In the genomic region with DNA sequence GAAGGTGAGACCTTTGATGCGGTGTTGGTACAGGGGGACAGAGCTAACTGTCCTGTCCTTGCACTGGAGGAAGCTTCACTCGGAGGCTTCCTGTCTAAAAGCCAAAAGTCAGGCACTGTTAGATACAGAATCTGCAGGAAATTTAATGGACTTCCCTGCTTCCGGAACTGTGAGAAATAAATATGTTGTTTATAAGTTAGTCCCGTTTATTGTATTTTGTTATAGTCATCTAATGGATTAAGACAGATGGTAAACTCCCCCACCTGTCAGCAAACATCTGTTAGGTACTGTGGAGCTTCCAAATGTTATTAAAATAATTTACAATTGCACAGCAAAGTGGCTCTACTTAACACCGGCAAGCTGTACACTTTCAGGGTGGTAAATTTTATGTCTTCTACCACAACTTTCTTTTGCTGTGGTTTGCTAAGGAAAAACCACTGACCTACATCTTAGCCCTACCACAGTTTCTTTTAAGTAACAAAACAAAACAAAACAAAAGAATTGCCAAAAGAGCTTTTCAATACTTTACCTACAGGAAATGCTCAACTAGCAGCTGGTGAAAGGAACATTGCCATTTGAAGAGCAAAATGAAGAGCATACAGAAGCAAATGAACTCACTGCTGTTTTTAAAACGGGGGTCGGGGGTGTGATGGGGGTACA, we compare ENCODE assay signal across 28 mouse cellular contexts. TPM values are rescaled to one million over a fixed set of nuclear protein-coding genes. Genes with fewer than 3 reads are reported as not detected.
DNase-seq lines count a peak whose midpoint lies in the region; ATAC-seq and TF ChIP-seq lines count a peak whose summit lies in the region.
"Had no signal": no experiment of that assay in that cellular context is flagged by ENCODE, and none has a peak within 500 bp of the region (broad histone marks: within the 10 kb centered on the region; RNA-seq: fewer than 3 reads in every experiment).

No protein-coding gene starts in this region.

- peak; percentile 75 for DNase-seq in kidney, postnatal 0 days (ENCODE audit: low spot score)
- no peak for DNase-seq in kidney, postnatal 25 days
- peak; percentile 34 for DNase-seq in thymus, postnatal 14 days
- no peak for DNase-seq in thymus, postnatal 4 days
- no peak for DNase-seq in ovary, adult 18-20 months (ENCODE audit: low spot score)
- no peak for DNase-seq in left cerebral cortex, adult 2 months (ENCODE audit: extremely low spot score in 1 of 2, low spot score in 2 of 2)
- DNase-seq: adrenal gland, postnatal 14 days; cerebellum, adult 11-12 months; cerebellum, postnatal 10 days; forebrain, postnatal 0 days; heart, adult 2 months; heart, postnatal 4 days; kidney, adult 18-20 months; kidney, postnatal 36 days; liver, postnatal 0 days; midbrain, embryonic 14.5 days; right cerebral cortex, adult 18-20 months; right cerebral cortex, postnatal 4 days had no signal

- H3K27me3 ChIP-seq in kidney, postnatal 0 days (ENCODE audit: insufficient read depth, low read length) = no peaks in the 10 kb centered on the region
- H3K27me3 ChIP-seq: embryonic facial prominence, embryonic 15.5 days; heart, embryonic 12.5 days; hindbrain, embryonic 13.5 days; liver, embryonic 12.5 days had no signal

- no peak overlapping the region for H3K9ac ChIP-seq in kidney, postnatal 0 days (ENCODE audit: low read depth, low read length)
- H3K9ac ChIP-seq: embryonic facial prominence, embryonic 15.5 days; forebrain, embryonic 12.5 days; forebrain, postnatal 0 days; heart, embryonic 12.5 days; hindbrain, embryonic 13.5 days; liver, embryonic 12.5 days; liver, postnatal 0 days had no signal

- TF ChIP-seq CTCF in kidney, postnatal 0 days (IDR thresholded peaks at IDR 0.05; ENCODE audit: low read depth) = no peak
- TF ChIP-seq CTCF in left cerebral cortex, adult 2 months (IDR thresholded peaks at IDR 0.05) = no peak

- WGBS in kidney, postnatal 0 days = 21% methylated on average over 7 of the region's 7 CpGs

- no peak for ATAC-seq in kidney, postnatal 0 days (replicated peaks; ENCODE audit: low FRiP score, low read depth)
- peak; percentile 60 for ATAC-seq in inflammation-experienced regulatory T-cells, adult 6 months
- ATAC-seq: forebrain, postnatal 0 days; liver, embryonic 12.5 days; liver, postnatal 0 days; lung, postnatal 0 days had no signal

- H3K36me3 ChIP-seq in kidney, postnatal 0 days (ENCODE audit: insufficient read depth, low read length) = no peaks in the 10 kb centered on the region
- H3K36me3 ChIP-seq: embryonic facial prominence, embryonic 15.5 days; forebrain, embryonic 12.5 days; heart, embryonic 12.5 days; hindbrain, embryonic 13.5 days; liver, embryonic 12.5 days had no signal

- H3K4me1 ChIP-seq in kidney, postnatal 0 days (replicated peaks; ENCODE audit: insufficient read depth, low read length) = no peaks in the 10 kb centered on the region
- H3K4me1 ChIP-seq: heart, embryonic 12.5 days; hindbrain, embryonic 13.5 days had no signal

- no peak overlapping the region for H3K4me3 ChIP-seq in kidney, postnatal 0 days (replicated peaks; ENCODE audit: low read depth, low read length)
- no peak overlapping the region for H3K4me3 ChIP-seq in left cerebral cortex, adult 2 months
- H3K4me3 ChIP-seq: embryonic facial prominence, embryonic 15.5 days; forebrain, embryonic 12.5 days; heart, adult 2 months; heart, embryonic 12.5 days; hindbrain, embryonic 13.5 days; layer of hippocampus, adult 2 months; liver, embryonic 12.5 days had no signal

- H3K4me2 ChIP-seq in kidney, postnatal 0 days (ENCODE audit: low read length) = no peak overlapping the region
- H3K4me2 ChIP-seq: embryonic facial prominence, embryonic 15.5 days; forebrain, embryonic 12.5 days; heart, embryonic 12.5 days; hindbrain, embryonic 13.5 days; liver, embryonic 12.5 days had no signal

- H3K27ac ChIP-seq in kidney, postnatal 0 days = no peak overlapping the region
- H3K27ac ChIP-seq in left cerebral cortex, adult 2 months = no peak overlapping the region
- H3K27ac ChIP-seq: embryonic facial prominence, embryonic 15.5 days; forebrain, embryonic 12.5 days; heart, adult 2 months; hindbrain, embryonic 13.5 days; layer of hippocampus, adult 2 months; liver, embryonic 12.5 days; macrophage; stomach, postnatal 0 days had no signal

- intact Hi-C loops in left cerebral cortex, adult 2 months (cut with DNase I) = no loop called here

- no peaks in the 10 kb centered on the region for H3K9me3 ChIP-seq in kidney, postnatal 0 days (replicated peaks; ENCODE audit: low read length)
- H3K9me3 ChIP-seq: embryonic facial prominence, embryonic 15.5 days; forebrain, embryonic 12.5 days; heart, embryonic 12.5 days; hindbrain, embryonic 13.5 days; liver, embryonic 12.5 days had no signal

RNA-seq across cellular contexts. Expression of gene Lekr1, which starts 15.7 kb away (rescaled TPM):
- polyA plus RNA-seq in kidney, postnatal 0 days (2015; fragmentation: Nextera tagmentation; extraction: Ambion mirVana) = 6.9 and 7.1 TPM in 2 replicates
- polyA plus RNA-seq in inflammation-experienced regulatory T-cells, adult 6 months (2017; shearing (Covaris generic)) = under 1 TPM; 0.44 to 0.55 (median 0.49) TPM
- 1 to 10 TPM; 6.4 to 6.5 TPM for total RNA-seq in left cerebral cortex, adult 2 months (2021)

Comparison
In these comparisons a context has a peak if more than half of its experiments do, and no peak if none do; other contexts are left out.
1. DNase-seq: peak in kidney, postnatal 0 days (single experiment) and thymus, postnatal 14 days (single experiment); none in kidney, postnatal 25 days (0 of 2), thymus, postnatal 4 days (single experiment), ovary, adult 18-20 months (single experiment) and left cerebral cortex, adult 2 months (0 of 2).